Mouse (Mus musculus): ENCODE results near the gene Acsl3. TPM values are rescaled to one million over a fixed set of nuclear protein-coding genes. Genes with fewer than 3 reads are reported as not detected.

Acsl3 gene
- polyA plus RNA-seq, 1 experiment from 2014 or later, result 31.1 TPM

GRCm38 (mm10) chr1:78686872-78687271 is 29.2 kb downstream of the Acsl3 start:
- peak; percentile 14 for DNase-seq (ENCODE audit: low spot score)

DNA sequence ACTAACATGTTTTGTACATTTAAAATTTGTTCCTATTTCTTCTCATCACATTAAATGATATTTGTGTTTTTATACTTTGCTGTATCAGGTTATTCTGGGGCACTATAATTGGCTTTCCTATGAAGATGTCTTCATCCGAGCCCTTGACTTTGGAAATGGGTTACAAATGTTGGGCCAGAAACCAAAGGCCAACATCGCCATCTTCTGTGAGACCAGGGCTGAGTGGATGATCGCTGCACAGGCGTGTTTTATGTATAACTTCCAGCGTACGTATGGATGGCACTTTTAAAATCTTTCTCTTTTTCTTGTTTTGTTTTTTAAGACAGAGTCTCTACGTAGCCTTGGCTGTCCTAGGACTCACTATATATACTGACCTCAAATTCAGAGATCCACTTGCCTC is 30.5 kb downstream of the Acsl3 start:
- DNase-seq (ENCODE audit: low spot score), result no peak

- no peak for DNase-seq (ENCODE audit: low spot score)
These were observed 37.1 kb downstream of the Acsl3 start for GRCm38 (mm10) chr1:78694503-78695258.

DNA sequence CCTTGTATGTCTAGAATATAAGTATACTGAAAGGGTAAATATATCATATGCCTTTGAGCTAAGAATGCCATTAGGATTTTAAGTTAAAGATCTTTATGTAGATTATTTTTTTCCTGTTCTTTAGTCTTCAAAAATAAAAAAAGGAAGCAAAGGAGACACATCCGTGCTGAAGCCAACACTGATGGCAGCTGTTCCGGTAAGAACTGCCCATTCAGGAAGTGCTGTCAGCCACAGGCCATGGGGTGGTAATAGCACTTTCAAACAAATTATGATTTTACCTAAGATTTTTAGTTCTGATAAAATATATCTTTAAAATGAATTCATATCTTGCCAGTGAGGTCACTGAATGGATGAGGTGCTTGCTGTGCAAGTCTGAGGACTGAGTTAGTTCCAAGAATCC is 38.7 kb downstream of the Acsl3 start:
- DNase-seq (ENCODE audit: low spot score), result no peak

GRCm38 (mm10) chr1:78696903-78697302 is 39.3 kb downstream of the Acsl3 start:
- DNase-seq (ENCODE audit: low spot score), result no peak

- DNase-seq (ENCODE audit: low spot score), result no peak
These were observed 40.5 kb downstream of the Acsl3 start for GRCm38 (mm10) chr1:78698138-78698537.

GRCm38 (mm10) chr1:78701740-78702139 is 44.1 kb downstream of the Acsl3 start:
- peak; percentile 12 for DNase-seq (ENCODE audit: low spot score)

- DNase-seq (ENCODE audit: low spot score), result peak; percentile 30
These were observed 44.8 kb downstream of the Acsl3 start for GRCm38 (mm10) chr1:78702282-78702963.

GRCm38 (mm10) chr1:78702964-78703285 is 45.3 kb downstream of the Acsl3 start:
- DNase-seq (ENCODE audit: low spot score), result no peak

GRCm38 (mm10) chr1:78706338-78706737 is 48.7 kb downstream of the Acsl3 start:
- no peak for DNase-seq (ENCODE audit: low spot score)

DNA sequence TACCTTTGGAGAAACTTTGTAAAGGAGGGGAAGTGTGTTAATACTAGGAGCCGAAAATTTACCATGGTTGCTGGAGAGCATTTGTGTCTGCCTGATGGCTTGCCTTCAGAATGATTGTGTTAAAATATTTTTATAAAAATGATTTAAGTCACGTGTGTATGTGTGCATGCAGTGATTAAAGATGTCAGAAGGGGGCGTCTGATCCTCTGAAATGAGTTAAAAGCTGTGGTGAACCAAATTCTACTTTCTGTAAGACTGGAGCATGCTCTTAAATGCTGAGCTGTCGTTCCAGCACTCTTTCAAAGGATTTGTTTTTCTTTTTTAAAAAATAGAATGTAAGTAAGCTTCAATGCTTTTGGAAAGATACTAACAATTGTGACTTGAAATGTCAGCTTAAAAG is 49.7 kb downstream of the Acsl3 start:
- DNase-seq (ENCODE audit: low spot score), result peak; percentile 55

GRCm38 (mm10) chr1:78710026-78710425 is 52.4 kb downstream of the Acsl3 start:
- DNase-seq (ENCODE audit: low spot score), result no peak

DNA sequence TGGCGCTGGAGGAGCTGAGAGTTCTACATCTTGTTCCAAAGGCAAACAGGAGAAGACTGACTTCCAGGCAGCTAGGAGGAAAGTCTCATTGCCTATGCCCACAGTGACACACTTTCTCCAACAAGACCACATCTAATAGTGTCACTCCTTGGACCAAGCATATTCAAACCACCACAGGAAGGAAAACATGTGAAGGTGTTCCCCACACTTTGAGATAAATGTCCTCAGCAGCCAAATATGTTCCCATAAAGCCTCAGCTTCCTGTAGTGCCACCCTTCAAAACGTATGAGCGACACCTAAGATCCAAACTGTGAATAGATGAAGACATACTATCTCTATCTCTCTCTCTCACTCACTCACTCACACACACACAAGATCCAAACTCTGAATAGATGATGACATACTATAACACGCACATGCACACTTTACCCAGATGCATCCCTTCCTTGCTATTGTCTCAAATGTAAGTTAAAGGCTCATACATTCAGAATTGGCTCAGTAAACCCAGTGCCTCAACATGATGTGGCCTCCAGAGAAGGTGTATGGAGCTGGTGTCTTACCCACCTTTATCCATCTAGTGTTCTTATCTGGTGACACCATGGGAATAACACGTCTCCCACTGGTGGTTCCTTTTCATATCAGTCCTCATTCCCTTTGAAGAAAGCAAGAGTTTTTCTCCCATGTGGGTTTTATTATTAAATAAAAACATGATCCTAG is 53.1 kb downstream of the Acsl3 start:
- no peak for DNase-seq (ENCODE audit: low spot score)

GRCm38 (mm10) chr1:78724458-78725190 is 67.0 kb downstream of the Acsl3 start:
- DNase-seq (ENCODE audit: low spot score), result peak; percentile 86

DNA sequence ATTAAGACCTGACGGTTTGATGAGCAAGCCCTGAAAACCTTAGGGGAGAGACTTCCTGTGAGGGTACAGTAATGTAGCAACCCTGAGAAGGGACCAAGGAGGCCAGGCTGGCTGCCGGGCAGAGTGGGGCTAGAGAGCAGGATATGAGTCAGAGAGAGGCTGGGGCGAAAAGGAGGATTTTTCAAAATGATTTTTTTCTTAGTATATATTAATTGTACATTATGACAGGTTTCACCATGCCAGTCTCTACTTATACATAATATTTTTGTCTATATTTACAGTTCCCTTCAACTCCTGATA is 67.5 kb downstream of the Acsl3 start:
- DNase-seq (ENCODE audit: low spot score), result no peak

DNA sequence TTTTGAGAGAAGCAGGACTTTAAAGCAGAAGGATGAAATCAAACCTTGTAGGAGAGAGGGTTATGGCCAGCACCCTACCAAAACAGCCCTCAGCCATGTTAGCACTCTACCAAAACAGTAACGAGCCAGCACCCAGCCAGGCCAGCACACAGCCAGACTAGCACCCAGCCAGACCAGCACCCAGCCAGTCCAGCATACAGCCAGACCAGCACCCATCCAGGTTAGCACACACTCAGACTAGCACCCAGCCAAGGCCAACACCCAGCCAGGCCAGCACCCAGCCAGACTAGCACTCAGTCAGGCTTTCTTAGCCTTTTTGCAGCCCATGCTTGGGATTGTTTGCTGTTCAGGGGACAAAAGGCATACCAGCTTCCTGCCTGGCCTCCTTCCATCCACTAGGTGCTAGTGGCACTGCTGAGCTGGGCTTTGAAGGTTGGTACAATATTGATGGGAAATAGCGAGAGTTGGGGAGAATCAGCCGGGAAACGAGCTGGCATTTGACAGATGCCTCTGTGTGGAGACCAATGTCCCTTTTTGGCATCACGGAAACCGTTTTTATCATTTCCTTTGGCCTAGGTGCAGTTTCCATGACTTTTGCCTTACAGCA is 68.1 kb downstream of the Acsl3 start:
- no peak for DNase-seq (ENCODE audit: low spot score)

DNA sequence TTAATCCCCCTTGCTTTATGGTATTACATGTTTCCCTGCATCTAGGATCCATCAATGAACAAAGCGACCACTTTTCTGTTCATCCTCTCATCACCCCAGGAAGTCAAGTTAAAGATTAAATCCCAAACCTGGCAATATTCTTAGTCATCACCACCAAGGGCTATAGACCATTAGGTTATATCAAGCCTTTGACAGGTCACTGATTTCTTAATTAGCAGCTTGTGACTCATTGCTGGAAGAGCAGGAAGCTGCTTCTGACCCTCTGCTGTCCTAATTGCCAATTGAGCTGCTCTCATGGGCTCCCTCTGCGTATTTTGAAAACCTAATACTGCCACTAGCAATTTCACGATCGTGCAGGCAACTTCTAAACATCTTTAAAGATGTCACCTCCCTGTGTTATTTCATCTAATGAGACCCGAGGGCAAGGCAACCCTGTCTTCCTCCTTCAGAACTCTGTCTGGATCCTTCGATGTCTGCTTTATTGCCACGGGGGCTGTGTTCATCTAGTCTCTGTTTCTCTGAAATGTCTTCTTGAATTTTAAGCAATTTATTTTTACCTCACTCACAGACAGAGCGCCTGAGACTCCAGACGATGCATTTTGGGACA is 72.6 kb downstream of the Acsl3 start:
- no peak for DNase-seq (ENCODE audit: low spot score)

GRCm38 (mm10) chr1:78732290-78732689 is 74.7 kb downstream of the Acsl3 start:
- no peak for DNase-seq (ENCODE audit: low spot score)

DNA sequence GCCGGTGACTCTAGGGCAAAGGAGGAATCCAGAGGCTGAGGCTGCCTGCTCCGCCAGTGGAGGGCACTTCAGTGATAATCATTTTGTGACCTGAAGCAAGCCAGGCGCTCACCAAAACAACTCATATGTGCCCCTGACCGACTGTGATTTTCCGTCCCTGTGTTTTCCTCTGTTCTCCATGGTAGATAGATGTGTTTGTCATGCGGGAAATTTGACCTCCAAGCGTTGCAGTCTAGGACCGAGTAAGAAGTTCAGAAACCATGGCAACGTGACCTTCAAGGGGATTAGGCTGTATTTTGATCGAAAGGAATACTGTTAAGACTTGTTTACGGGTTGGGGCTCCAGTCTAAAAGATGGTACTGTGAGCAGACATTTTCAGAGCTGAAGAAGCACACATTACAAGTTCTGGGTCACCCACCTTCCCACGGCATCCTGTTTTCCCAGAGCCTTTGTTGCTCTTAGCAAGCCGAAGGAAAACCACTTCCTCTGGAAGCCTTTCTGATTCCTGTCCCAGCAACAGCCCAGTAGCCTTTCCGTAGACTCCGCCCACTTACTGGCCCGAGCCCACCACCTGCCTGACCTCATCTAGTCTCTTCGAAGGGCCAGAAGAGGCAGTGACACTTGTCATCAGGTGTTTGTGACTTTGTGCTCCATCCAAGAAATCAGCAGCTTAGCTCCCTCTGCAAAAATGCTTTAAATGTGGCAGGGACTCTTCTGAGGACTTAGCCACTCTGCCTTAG is 76.8 kb downstream of the Acsl3 start:
- no peak for DNase-seq (ENCODE audit: low spot score)

GRCm38 (mm10) chr1:78737646-78738045 is 80.0 kb downstream of the Acsl3 start:
- no peak for DNase-seq (ENCODE audit: low spot score)
